Mouse (Mus musculus) thymus, adult 18-20 months (tissue): ENCODE results near the gene Eif2b2.

ENCODE experiments used
- DNase-seq, 2 experiments: peaks; one replicate each; pipeline ENCODE4 v3.0.0; 2022; ENCODE audit warnings: mixed read lengths in 2 of 2

Eif2b2 gene

DNA sequence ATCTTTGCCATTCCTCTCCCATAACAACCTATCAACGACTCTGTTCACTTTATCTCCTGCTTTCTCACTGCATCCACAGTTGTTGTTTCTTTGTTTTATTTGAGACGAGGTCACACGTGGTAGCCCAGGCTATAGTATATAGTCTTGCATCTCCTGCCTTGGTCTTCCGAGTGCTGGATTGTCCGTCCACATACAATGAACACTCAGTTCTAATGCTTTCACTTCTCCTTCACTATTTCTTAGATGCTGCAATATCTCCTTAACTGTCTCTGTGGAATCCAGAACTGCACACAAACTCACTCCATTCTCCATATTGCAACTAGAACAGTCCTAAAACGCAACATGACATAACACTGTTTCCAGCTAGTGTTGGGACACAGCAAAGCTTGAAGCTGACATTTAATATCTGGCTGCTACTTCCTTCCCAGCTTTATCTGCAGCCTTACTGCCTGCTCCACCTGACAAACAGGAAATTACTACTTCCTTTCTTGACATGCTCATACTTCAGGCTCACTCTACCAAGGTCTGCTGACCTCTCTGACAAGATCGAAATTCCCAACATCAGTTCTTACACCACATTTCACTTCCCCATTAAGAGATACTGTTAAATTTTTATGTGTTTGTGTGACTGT lies 37.8 kb downstream of the Eif2b2 start:
- DNase-seq, result peak in 1 of 2 experiments; percentile 32

DNA sequence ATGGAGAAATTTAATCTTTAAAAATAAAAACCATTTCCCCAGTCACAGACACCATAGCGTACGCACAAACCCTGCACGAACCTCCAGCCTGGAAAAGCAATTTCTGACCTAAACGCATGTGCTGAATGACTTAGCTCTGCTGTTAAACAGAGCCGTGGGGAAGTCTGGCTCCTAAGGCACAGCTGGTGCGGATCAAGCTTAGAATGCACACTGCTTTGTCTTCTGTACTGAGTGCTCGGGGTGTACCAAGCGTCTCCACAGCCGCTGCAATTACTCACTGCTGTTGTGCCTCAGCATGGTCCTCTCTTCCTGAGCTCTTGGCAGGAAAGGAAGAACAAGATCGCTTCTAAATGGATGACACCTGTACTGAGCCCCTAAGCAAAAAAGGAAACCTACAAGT lies 43.2 kb downstream of the Eif2b2 start:
- no peak for DNase-seq

DNA sequence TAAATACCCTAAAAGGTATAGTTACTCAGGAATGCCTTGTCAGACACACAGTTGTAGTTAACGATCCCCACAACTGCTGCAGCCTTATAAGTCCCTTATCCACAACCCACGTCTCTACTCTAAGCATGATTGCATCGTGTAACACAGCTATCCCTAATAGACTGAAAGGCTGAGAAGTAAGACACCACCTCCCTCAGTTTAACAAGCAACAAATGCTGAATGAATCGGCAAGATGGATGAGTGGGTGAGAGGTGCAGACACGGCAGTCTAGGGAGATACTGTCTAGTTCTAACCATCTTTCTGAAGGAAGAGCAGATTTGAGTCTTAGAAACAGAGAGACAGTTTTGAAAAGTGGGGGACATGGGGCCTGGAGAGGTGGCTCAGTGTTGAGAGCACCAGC lies 43.9 kb downstream of the Eif2b2 start:
- DNase-seq, result no peak

DNA sequence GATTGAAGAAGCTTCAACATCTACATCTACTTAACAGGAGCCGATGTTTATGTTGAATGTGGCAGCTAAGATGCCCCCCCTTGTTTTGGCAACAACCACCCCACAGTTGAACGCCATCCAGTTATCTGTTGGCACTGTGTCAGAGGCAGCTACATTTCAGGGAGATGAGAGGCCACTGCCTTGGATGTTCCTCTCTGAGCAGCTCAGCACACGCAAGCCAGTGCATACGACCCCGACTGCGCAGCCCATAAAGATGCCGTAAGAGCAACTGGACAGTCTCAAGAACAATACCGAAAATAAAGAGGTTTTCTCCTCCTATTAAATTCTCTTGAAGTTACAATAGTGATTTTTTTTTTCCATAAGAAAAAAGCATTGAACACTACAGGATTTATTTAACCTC lies 45.2 kb downstream of the Eif2b2 start:
- no peak for DNase-seq

DNA sequence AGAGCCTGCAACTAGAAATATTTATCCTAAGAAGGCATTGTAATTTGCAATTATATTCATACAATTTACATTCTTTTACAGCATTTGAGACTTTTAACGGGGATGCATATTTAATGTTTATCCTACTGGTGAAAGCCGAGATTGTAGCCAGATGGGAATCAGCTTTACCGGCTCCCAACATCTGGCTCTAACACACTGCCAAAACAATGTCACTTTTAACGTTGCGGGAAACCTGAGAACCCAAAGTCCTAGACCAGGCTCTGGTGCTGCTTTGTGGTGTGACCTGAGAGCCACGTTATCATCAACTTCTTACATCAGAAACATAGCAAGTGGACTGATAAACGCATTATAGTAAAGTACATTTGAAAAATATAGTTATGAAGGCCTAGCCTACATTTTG lies 45.7 kb downstream of the Eif2b2 start:
- DNase-seq, result no peak

- DNase-seq, result no peak
Observed at GRCm38 (mm10) chr12:85266248-85266647, 47.0 kb downstream of the Eif2b2 start.

DNA sequence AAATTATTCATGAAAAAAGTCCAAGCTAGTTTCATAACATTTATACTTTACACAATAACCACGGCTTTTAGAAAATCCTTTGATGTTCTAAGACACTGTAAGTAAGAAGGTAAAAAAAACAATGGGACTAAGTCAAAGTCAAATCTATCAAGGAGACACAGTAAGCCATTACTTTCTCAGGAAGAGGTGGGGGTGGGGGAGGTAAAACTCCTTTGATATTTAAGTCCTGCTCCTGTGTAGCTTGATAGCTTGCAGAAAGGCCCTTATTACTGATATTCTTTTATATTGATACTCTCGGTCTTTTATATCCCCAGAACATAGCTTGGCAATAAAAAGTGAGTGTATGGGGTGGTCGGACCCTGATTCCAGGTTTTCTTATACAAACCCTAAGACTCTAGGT lies 50.5 kb downstream of the Eif2b2 start:
- no peak for DNase-seq

- DNase-seq, result peak; percentile 68 to 73
Observed at GRCm38 (mm10) chr12:85270319-85270718, 51.0 kb downstream of the Eif2b2 start, which contains the start of gene Mlh3. Gene Mlh3 (minus strand): TSS chr12:85270599.

DNA sequence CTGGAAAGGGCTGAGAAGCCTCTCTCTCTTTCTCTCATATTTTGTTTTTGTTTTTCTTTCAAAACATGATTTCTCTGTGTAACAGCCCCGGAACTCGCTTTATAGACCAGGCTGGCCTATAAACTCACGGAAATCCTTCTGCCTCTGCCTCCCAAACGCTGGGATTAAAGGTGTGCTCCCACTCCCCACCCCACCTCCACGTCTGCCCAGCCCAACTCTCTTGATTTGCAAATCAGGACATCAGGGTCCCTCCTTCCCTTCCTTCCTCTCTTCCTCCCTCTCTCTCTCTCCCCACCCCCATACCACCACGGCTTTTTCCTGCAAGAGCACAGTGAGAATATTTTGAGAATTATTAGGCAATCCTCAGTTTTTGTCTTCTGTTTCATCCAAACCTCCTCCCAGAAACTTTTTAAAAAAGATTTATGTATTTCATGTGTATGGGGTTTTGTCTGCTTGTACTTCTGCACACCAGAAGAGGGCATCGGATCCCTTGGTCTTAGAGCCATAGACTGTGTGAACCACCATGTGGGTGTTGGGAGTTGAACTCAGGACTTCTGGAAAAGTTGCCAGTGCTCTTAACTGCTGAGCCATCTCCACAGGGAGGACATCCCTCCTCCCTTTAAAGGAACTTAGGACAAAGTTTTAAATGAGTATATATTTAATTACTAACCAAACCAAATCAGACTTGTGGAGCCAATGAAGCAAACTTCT lies 52.0 kb downstream of the Eif2b2 start:
- no peak for DNase-seq

- DNase-seq, result no peak
Observed at GRCm38 (mm10) chr12:85271843-85272206, 52.5 kb downstream of the Eif2b2 start.

DNA sequence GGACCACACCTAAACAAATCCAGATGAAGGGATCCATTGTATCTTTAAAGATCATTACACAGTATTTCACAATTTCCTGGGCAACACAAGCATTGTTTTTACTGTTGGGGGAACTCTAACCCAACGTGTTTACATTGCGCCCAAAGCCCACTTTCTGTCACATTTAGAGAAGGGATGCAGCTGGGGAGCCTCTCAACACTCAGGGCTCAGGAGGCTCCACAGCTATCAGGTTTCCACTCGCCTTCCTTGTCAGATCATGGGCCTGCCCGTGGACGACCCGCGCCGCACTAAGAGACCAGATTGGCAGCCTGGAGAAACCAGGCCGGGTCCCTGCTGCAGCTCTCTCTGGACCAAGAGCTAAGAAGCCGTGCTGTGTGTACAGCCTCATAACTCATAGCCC lies 54.2 kb downstream of the Eif2b2 start:
- DNase-seq, result no peak
